Mouse (Mus musculus) midbrain, embryonic 12.5 days (tissue): Measurements from ENCODE around the gene F12. TPM values are rescaled to one million over a fixed set of nuclear protein-coding genes. Genes with fewer than 3 reads are reported as not detected.

ENCODE experiments used
- ATAC-seq: fragments of 200-750 bp; cut with Nextera tagmentation; 2 replicates; pipeline ENCODE4 v1.8.0; 2017; ENCODE audit warnings: low read depth, moderate TSS enrichment, moderate library complexity; ENCODE audit not compliant: low FRiP score
- H3K27ac ChIP-seq: fragments of 300-500 bp; sonication (generic); replicated peaks from 2 replicates; pipeline ENCODE4 v1.5.1; 2016; ENCODE audit warnings: mild to moderate bottlenecking
- H3K27me3 ChIP-seq: fragments of 300-500 bp; sonication (generic); 2 replicates; pipeline ENCODE4 v1.6.1; 2016; ENCODE audit warnings: mild to moderate bottlenecking
- H3K36me3 ChIP-seq: fragments of 300-500 bp; sonication (generic); 2 replicates; pipeline ENCODE4 v1.6.1; 2016
- H3K4me1 ChIP-seq: fragments of 300-500 bp; sonication (generic); 2 replicates; pipeline ENCODE4 v1.6.1; 2016
- H3K4me2 ChIP-seq: fragments of 300-500 bp; sonication (generic); replicated peaks from 2 replicates; pipeline ENCODE4 v1.6.1; 2016; ENCODE audit warnings: mild to moderate bottlenecking, moderate library complexity
- H3K4me3 ChIP-seq: fragments of 300-500 bp; sonication (generic); 2 replicates; pipeline ENCODE4 v1.5.1; 2016; ENCODE audit warnings: mild to moderate bottlenecking
- H3K9ac ChIP-seq: fragments of 300-500 bp; sonication (generic); replicated peaks from 2 replicates; pipeline ENCODE4 v1.6.1; 2016; ENCODE audit warnings: mild to moderate bottlenecking, moderate library complexity
- H3K9me3 ChIP-seq: fragments of 300-500 bp; sonication (generic); 2 replicates; pipeline ENCODE4 v1.6.1; 2016; ENCODE audit warnings: mild to moderate bottlenecking
- whole genome bisulfite sequencing: fragments of 180-500 bp; shearing (Covaris S2); methylation state at CpG from one replicate; pipeline ENCODE4 v1.1.7; 2016; 5-methylcytosine and 5-hydroxymethylcytosine counted together
- polyA plus RNA-seq: library from polyadenylated mRNA; unstranded; fragments of >200 nt; fragmentation: Nextera tagmentation; extraction: Ambion mirVana; gene quantifications from 2 replicates; pipeline ENCODE4 v1.2.1, GENCODE M21; 2016

F12 gene
- not detected in 2 replicates for polyA plus RNA-seq

- no peak within 1 kb of the TSS for H3K9ac ChIP-seq
- H3K4me3 ChIP-seq, result no peak within 1 kb of the TSS
- H3K9me3 ChIP-seq, result no peaks in the 10 kb centered on the region
- H3K27ac ChIP-seq, result no peak within 1 kb of the TSS
- peaks cover 1% of the 10 kb centered on the region; the same call in 1 of the 2 replicates for H3K4me1 ChIP-seq
- peaks cover 13% of the 10 kb centered on the region for H3K27me3 ChIP-seq
- H3K4me2 ChIP-seq, result no peak within 1 kb of the TSS
- no peak for ATAC-seq
- 88% methylated on average over 10 of the region's 10 CpGs for WGBS
- H3K36me3 ChIP-seq, result no peaks in the 10 kb centered on the region
Observed at GRCm38 (mm10) chr13:55426613-55427012, at the start of gene F12. Gene F12 (minus strand): TSS chr13:55426793.

- H3K36me3 ChIP-seq, result peaks cover 76% of the 10 kb centered on the region
- 94% methylated on average over 8 of the region's 8 CpGs for WGBS
- peak overlapping the region; percentile 50 for H3K27ac ChIP-seq
- H3K4me3 ChIP-seq, result no peak overlapping the region
- 0 out of 2 replicates have a peak overlapping the region, but pooled peaks have one; percentile 28 for H3K9ac ChIP-seq
- H3K9me3 ChIP-seq, result no peaks in the 10 kb centered on the region
- H3K27me3 ChIP-seq, result no peaks in the 10 kb centered on the region
- H3K4me2 ChIP-seq, result no peak overlapping the region
- H3K4me1 ChIP-seq, result peaks cover 57% of the 10 kb centered on the region
- ATAC-seq, result no peak
Observed at GRCm38 (mm10) chr13:55476256-55476655, 49.7 kb upstream of the F12 start.

- peaks cover 71% of the 10 kb centered on the region for H3K36me3 ChIP-seq
- no peak for ATAC-seq
- no peaks in the 10 kb centered on the region for H3K27me3 ChIP-seq
- no peaks in the 10 kb centered on the region for H3K9me3 ChIP-seq
- peaks cover 62% of the 10 kb centered on the region for H3K4me1 ChIP-seq
- H3K4me3 ChIP-seq, result no peak overlapping the region
- peak overlapping the region; percentile 50; the same call in 1 of the 2 replicates for H3K27ac ChIP-seq
- no peak overlapping the region for H3K4me2 ChIP-seq
- H3K9ac ChIP-seq, result no peak overlapping the region
- WGBS, result 90% methylated on average over 5 of the region's 5 CpGs
Observed at GRCm38 (mm10) chr13:55475750-55476149, 49.2 kb upstream of the F12 start.

GRCm38 (mm10) chr13:55474621-55475069 is 48.1 kb upstream of the F12 start:
- Histone ChIP-seq H3K27me3 (no peaks in the 10 kb centered on the region), H3K27ac (peak overlapping the region; percentile 82), H3K36me3 (peaks cover 60% of the 10 kb centered on the region), H3K4me1 (peaks cover 73% of the 10 kb centered on the region), H3K9me3 (no peaks in the 10 kb centered on the region), H3K9ac (peak overlapping the region; percentile 43; the same call in 1 of the 2 replicates), H3K4me2 (peak overlapping the region; percentile 19; the same call in 1 of the 2 replicates), H3K4me3 (no peak overlapping the region)
- peak; percentile 8; the same call in 1 of the 2 replicates for ATAC-seq
- WGBS, result 15% methylated on average over 4 of the region's 5 CpGs

- H3K4me2 ChIP-seq, result no peak overlapping the region
- H3K27ac ChIP-seq, result peak overlapping the region; percentile 57
- H3K9ac ChIP-seq, result no peak overlapping the region
- ATAC-seq, result no peak
- no peaks in the 10 kb centered on the region for H3K9me3 ChIP-seq
- no peak overlapping the region for H3K4me3 ChIP-seq
- 65% methylated on average over 11 of the region's 11 CpGs for WGBS
- H3K4me1 ChIP-seq, result peaks cover 80% of the 10 kb centered on the region
- peaks cover 53% of the 10 kb centered on the region for H3K36me3 ChIP-seq
- no peaks in the 10 kb centered on the region for H3K27me3 ChIP-seq
Observed at GRCm38 (mm10) chr13:55473961-55474360, 47.4 kb upstream of the F12 start.

GRCm38 (mm10) chr13:55473076-55473831 is 46.7 kb upstream of the F12 start:
- peak overlapping the region; percentile 90 for H3K4me2 ChIP-seq
- WGBS, result 16% methylated on average over 18 of the region's 18 CpGs
- peak overlapping the region; percentile 86 for H3K9ac ChIP-seq
- H3K9me3 ChIP-seq, result no peaks in the 10 kb centered on the region
- peak overlapping the region; percentile 91 for H3K27ac ChIP-seq
- H3K4me3 ChIP-seq, result peak overlapping the region; percentile 57
- no peak for ATAC-seq
- H3K27me3 ChIP-seq, result no peaks in the 10 kb centered on the region
- peaks cover 87% of the 10 kb centered on the region for H3K4me1 ChIP-seq
- H3K36me3 ChIP-seq, result peaks cover 48% of the 10 kb centered on the region

GRCm38 (mm10) chr13:55472132-55473022 is 45.8 kb upstream of the F12 start:
- peak overlapping the region; percentile 57 for H3K4me3 ChIP-seq
- 0 out of 2 replicates have a peak, but pooled peaks cover 2% of the 10 kb centered on the region for H3K27me3 ChIP-seq
- WGBS, result under 1% methylated on average over 96 of the region's 103 CpGs
- peaks cover 92% of the 10 kb centered on the region for H3K4me1 ChIP-seq
- peaks cover 40% of the 10 kb centered on the region for H3K36me3 ChIP-seq
- peak overlapping the region; percentile 90 for H3K4me2 ChIP-seq
- peak; percentile 42 for ATAC-seq
- H3K27ac ChIP-seq, result peak overlapping the region; percentile 91
- H3K9ac ChIP-seq, result peak overlapping the region; percentile 86
- no peaks in the 10 kb centered on the region for H3K9me3 ChIP-seq

- 0 out of 2 replicates have a peak, but pooled peaks cover 2% of the 10 kb centered on the region for H3K27me3 ChIP-seq
- H3K4me2 ChIP-seq, result peak overlapping the region; percentile 90
- peak overlapping the region; percentile 91 for H3K27ac ChIP-seq
- peak overlapping the region; percentile 57 for H3K4me3 ChIP-seq
- ATAC-seq, result peak; percentile 38
- WGBS, result 0% methylated on average over 31 of the region's 31 CpGs
- peaks cover 89% of the 10 kb centered on the region for H3K4me1 ChIP-seq
- H3K9ac ChIP-seq, result peak overlapping the region; percentile 86
- peaks cover 34% of the 10 kb centered on the region for H3K36me3 ChIP-seq
- H3K9me3 ChIP-seq, result no peaks in the 10 kb centered on the region
Observed at GRCm38 (mm10) chr13:55471819-55472131, 45.2 kb upstream of the F12 start.

GRCm38 (mm10) chr13:55471156-55471818 is 44.7 kb upstream of the F12 start:
- Histone ChIP-seq H3K4me3 (peak overlapping the region; percentile 57), H3K27ac (peak overlapping the region; percentile 91), H3K9me3 (no peaks in the 10 kb centered on the region), H3K36me3 (peaks cover 29% of the 10 kb centered on the region), H3K4me2 (peak overlapping the region; percentile 90), H3K4me1 (peaks cover 90% of the 10 kb centered on the region), H3K9ac (peak overlapping the region; percentile 86), H3K27me3 (0 out of 2 replicates have a peak, but pooled peaks cover 2% of the 10 kb centered on the region)
- under 1% methylated on average over 54 of the region's 54 CpGs for WGBS
- peak; percentile 57 for ATAC-seq

- Histone ChIP-seq H3K4me1 (peaks cover 90% of the 10 kb centered on the region), H3K9me3 (no peaks in the 10 kb centered on the region), H3K27me3 (0 out of 2 replicates have a peak, but pooled peaks cover 2% of the 10 kb centered on the region), H3K27ac (peak overlapping the region; percentile 91), H3K9ac (peak overlapping the region; percentile 46; the same call in 1 of the 2 replicates), H3K4me3 (no peak overlapping the region), H3K36me3 (peaks cover 20% of the 10 kb centered on the region), H3K4me2 (peak overlapping the region; percentile 90; the same call in 1 of the 2 replicates)
- WGBS, result 34% methylated on average over 9 of the region's 9 CpGs
- ATAC-seq, result no peak
Observed at GRCm38 (mm10) chr13:55470372-55470771, 43.8 kb upstream of the F12 start.

GRCm38 (mm10) chr13:55468851-55469560 is 42.4 kb upstream of the F12 start:
- Histone ChIP-seq H3K36me3 (peaks cover 6% of the 10 kb centered on the region), H3K27ac (no peak overlapping the region), H3K27me3 (0 out of 2 replicates have a peak, but pooled peaks cover 2% of the 10 kb centered on the region), H3K9ac (no peak overlapping the region; the same call in 1 of the 2 replicates), H3K4me1 (peaks cover 86% of the 10 kb centered on the region), H3K4me2 (no peak overlapping the region), H3K9me3 (no peaks in the 10 kb centered on the region), H3K4me3 (no peak overlapping the region)
- WGBS, result 40% methylated on average over 13 of the region's 13 CpGs
- ATAC-seq, result no peak
